Mouse (Mus musculus): ENCODE results near the gene P2ry13. TPM values are rescaled to one million over a fixed set of nuclear protein-coding genes. Genes with fewer than 3 reads are reported as not detected.

P2ry13 gene
- polyA plus RNA-seq, 1 experiment from 2014 or later: 1.2 TPM

- DNase-seq (ENCODE audit: low spot score, missing footprints) (no peak), ATAC-seq (ENCODE audit: low FRiP score) (no peak)
- no peaks in the 10 kb centered on the region for H3K27me3 ChIP-seq (ENCODE audit: control insufficient read depth, insufficient read depth, low read length)
- no peak overlapping the region for H3K9ac ChIP-seq (ENCODE audit: low read length)
- no peak overlapping the region for H3K27ac ChIP-seq (ENCODE audit: low read depth, low read length)
- no peak overlapping the region for H3K4me3 ChIP-seq (ENCODE audit: low read depth, low read length)
- H3K4me2 ChIP-seq: no peak overlapping the region
- H3K4me1 ChIP-seq (ENCODE audit: control insufficient read depth, insufficient read depth, low read length): no peaks in the 10 kb centered on the region
- no peaks in the 10 kb centered on the region for H3K36me3 ChIP-seq (ENCODE audit: control insufficient read depth, insufficient read depth, low read length)
- no peaks in the 10 kb centered on the region for H3K9me3 ChIP-seq (ENCODE audit: control insufficient read depth, low read length)
These were observed 14.7 kb upstream of the P2ry13 start for GRCm38 (mm10) chr3:59225411-59225810.

GRCm38 (mm10) chr3:59222303-59222702, 11.6 kb upstream of the P2ry13 start:
- H3K27ac ChIP-seq (ENCODE audit: low read depth, low read length): no peak overlapping the region
- no peaks in the 10 kb centered on the region for H3K4me1 ChIP-seq (ENCODE audit: control insufficient read depth, insufficient read depth, low read length)
- H3K36me3 ChIP-seq (ENCODE audit: control insufficient read depth, insufficient read depth, low read length): no peaks in the 10 kb centered on the region
- H3K4me2 ChIP-seq: no peak overlapping the region
- DNase-seq (ENCODE audit: low spot score, missing footprints) (no peak), ATAC-seq (ENCODE audit: low FRiP score) (no peak)
- 91% methylated on average over 2 of the region's 2 CpGs for WGBS
- H3K27me3 ChIP-seq (ENCODE audit: control insufficient read depth, insufficient read depth, low read length): no peaks in the 10 kb centered on the region
- H3K9me3 ChIP-seq (ENCODE audit: control insufficient read depth, low read length): no peaks in the 10 kb centered on the region
- no peak overlapping the region for H3K4me3 ChIP-seq (ENCODE audit: low read depth, low read length)
- H3K9ac ChIP-seq (ENCODE audit: low read length): no peak overlapping the region

- no peak overlapping the region for H3K4me2 ChIP-seq
- DNase-seq (ENCODE audit: low spot score, missing footprints) (no peak), ATAC-seq (ENCODE audit: low FRiP score) (no peak)
- H3K4me1 ChIP-seq (ENCODE audit: control insufficient read depth, insufficient read depth, low read length): no peaks in the 10 kb centered on the region
- 92% methylated on average over 2 of the region's 2 CpGs for WGBS
- no peak overlapping the region for H3K27ac ChIP-seq (ENCODE audit: low read depth, low read length)
- H3K36me3 ChIP-seq (ENCODE audit: control insufficient read depth, insufficient read depth, low read length): no peaks in the 10 kb centered on the region
- H3K4me3 ChIP-seq (ENCODE audit: low read depth, low read length): no peak overlapping the region
- H3K27me3 ChIP-seq (ENCODE audit: control insufficient read depth, insufficient read depth, low read length): no peaks in the 10 kb centered on the region
- H3K9ac ChIP-seq (ENCODE audit: low read length): no peak overlapping the region
- H3K9me3 ChIP-seq (ENCODE audit: control insufficient read depth, low read length): no peaks in the 10 kb centered on the region
These were observed 8.6 kb upstream of the P2ry13 start for GRCm38 (mm10) chr3:59219326-59219725.

- Histone ChIP-seq H3K27me3 (ENCODE audit: control insufficient read depth, insufficient read depth, low read length) (no peaks in the 10 kb centered on the region), H3K9ac (ENCODE audit: low read length) (no peak overlapping the region), H3K27ac (ENCODE audit: low read depth, low read length) (no peak overlapping the region), H3K4me2 (no peak overlapping the region), H3K36me3 (ENCODE audit: control insufficient read depth, insufficient read depth, low read length) (no peaks in the 10 kb centered on the region), H3K4me1 (ENCODE audit: control insufficient read depth, insufficient read depth, low read length) (no peaks in the 10 kb centered on the region), H3K9me3 (ENCODE audit: control insufficient read depth, low read length) (no peaks in the 10 kb centered on the region), H3K4me3 (ENCODE audit: low read depth, low read length) (no peak overlapping the region)
- no peak for DNase-seq (ENCODE audit: low spot score, missing footprints)
- ATAC-seq (ENCODE audit: low FRiP score): no peak
- WGBS: 93% methylated on average over 10 of the region's 10 CpGs
These were observed 6.5 kb upstream of the P2ry13 start for GRCm38 (mm10) chr3:59217211-59217610.

GRCm38 (mm10) chr3:59212404-59212803, 1.7 kb upstream of the P2ry13 start:
- Histone ChIP-seq H3K4me3 (ENCODE audit: low read depth, low read length) (no peak overlapping the region), H3K4me1 (ENCODE audit: control insufficient read depth, insufficient read depth, low read length) (no peaks in the 10 kb centered on the region), H3K9me3 (ENCODE audit: control insufficient read depth, low read length) (no peaks in the 10 kb centered on the region), H3K27me3 (ENCODE audit: control insufficient read depth, insufficient read depth, low read length) (no peaks in the 10 kb centered on the region), H3K36me3 (ENCODE audit: control insufficient read depth, insufficient read depth, low read length) (no peaks in the 10 kb centered on the region), H3K4me2 (no peak overlapping the region), H3K9ac (ENCODE audit: low read length) (no peak overlapping the region), H3K27ac (ENCODE audit: low read depth, low read length) (no peak overlapping the region)
- DNase-seq (ENCODE audit: low spot score, missing footprints): no peak
- ATAC-seq (ENCODE audit: low FRiP score): no peak

GRCm38 (mm10) chr3:59211784-59212183, 1.1 kb upstream of the P2ry13 start:
- Histone ChIP-seq H3K4me3 (ENCODE audit: low read depth, low read length) (no peak overlapping the region), H3K9ac (ENCODE audit: low read length) (no peak overlapping the region), H3K9me3 (ENCODE audit: control insufficient read depth, low read length) (no peaks in the 10 kb centered on the region), H3K27me3 (ENCODE audit: control insufficient read depth, insufficient read depth, low read length) (no peaks in the 10 kb centered on the region), H3K36me3 (ENCODE audit: control insufficient read depth, insufficient read depth, low read length) (no peaks in the 10 kb centered on the region), H3K4me2 (no peak overlapping the region), H3K4me1 (ENCODE audit: control insufficient read depth, insufficient read depth, low read length) (no peaks in the 10 kb centered on the region), H3K27ac (ENCODE audit: low read depth, low read length) (no peak overlapping the region)
- no peak for ATAC-seq (ENCODE audit: low FRiP score)
- no peak for DNase-seq (ENCODE audit: low spot score, missing footprints)
- WGBS: 91% methylated on average over 8 of the region's 8 CpGs

- Histone ChIP-seq H3K9me3 (ENCODE audit: control insufficient read depth, low read length) (no peaks in the 10 kb centered on the region), H3K27me3 (ENCODE audit: control insufficient read depth, insufficient read depth, low read length) (no peaks in the 10 kb centered on the region), H3K27ac (ENCODE audit: low read depth, low read length) (no peak overlapping the region), H3K4me2 (no peak overlapping the region), H3K4me1 (ENCODE audit: control insufficient read depth, insufficient read depth, low read length) (no peaks in the 10 kb centered on the region), H3K4me3 (ENCODE audit: low read depth, low read length) (no peak overlapping the region), H3K36me3 (ENCODE audit: control insufficient read depth, insufficient read depth, low read length) (no peaks in the 10 kb centered on the region), H3K9ac (ENCODE audit: low read length) (no peak overlapping the region)
- WGBS: 71% methylated on average over 8 of the region's 8 CpGs
- no peak for DNase-seq (ENCODE audit: low spot score, missing footprints)
- ATAC-seq (ENCODE audit: low FRiP score): no peak
These were observed 593 bp downstream of the P2ry13 start for GRCm38 (mm10) chr3:59210089-59210488.

- Histone ChIP-seq H3K27me3 (ENCODE audit: control insufficient read depth, insufficient read depth, low read length) (no peaks in the 10 kb centered on the region), H3K4me1 (ENCODE audit: control insufficient read depth, insufficient read depth, low read length) (no peaks in the 10 kb centered on the region), H3K9me3 (ENCODE audit: control insufficient read depth, low read length) (no peaks in the 10 kb centered on the region), H3K4me2 (no peak overlapping the region), H3K27ac (ENCODE audit: low read depth, low read length) (no peak overlapping the region), H3K9ac (ENCODE audit: low read length) (no peak overlapping the region), H3K4me3 (ENCODE audit: low read depth, low read length) (no peak overlapping the region), H3K36me3 (ENCODE audit: control insufficient read depth, insufficient read depth, low read length) (no peaks in the 10 kb centered on the region)
- DNase-seq (ENCODE audit: low spot score, missing footprints) (peak; percentile 97), ATAC-seq (ENCODE audit: low FRiP score) (peak; percentile 67)
- WGBS: 68% methylated on average over 4 of the region's 4 CpGs
These were observed 1.8 kb downstream of the P2ry13 start for GRCm38 (mm10) chr3:59208650-59209548.

GRCm38 (mm10) chr3:59205941-59206340, 4.7 kb downstream of the P2ry13 start:
- H3K27me3 ChIP-seq (ENCODE audit: control insufficient read depth, insufficient read depth, low read length): no peaks in the 10 kb centered on the region
- WGBS: 88% methylated on average over 4 of the region's 4 CpGs
- ATAC-seq (ENCODE audit: low FRiP score): no peak
- H3K36me3 ChIP-seq (ENCODE audit: control insufficient read depth, insufficient read depth, low read length): no peaks in the 10 kb centered on the region
- no peaks in the 10 kb centered on the region for H3K9me3 ChIP-seq (ENCODE audit: control insufficient read depth, low read length)
- no peak overlapping the region for H3K27ac ChIP-seq (ENCODE audit: low read depth, low read length)
- H3K9ac ChIP-seq (ENCODE audit: low read length): no peak overlapping the region
- no peak overlapping the region for H3K4me3 ChIP-seq (ENCODE audit: low read depth, low read length)
- H3K4me2 ChIP-seq: no peak overlapping the region
- no peaks in the 10 kb centered on the region for H3K4me1 ChIP-seq (ENCODE audit: control insufficient read depth, insufficient read depth, low read length)
- no peak for DNase-seq (ENCODE audit: low spot score, missing footprints)
